Mouse (Mus musculus) ES-Bruce4 (cell line): ENCODE data around the gene Il17rc. TPM values are rescaled to one million over a fixed set of nuclear protein-coding genes. Genes with fewer than 3 reads are reported as not detected.

Experiments
- H3K27ac ChIP-seq: 2 replicates; pipeline ENCODE4 v1.5.1; 2012; ENCODE audit warnings: low read length, inconsistent platforms; ENCODE audit not compliant: insufficient read depth
- H3K27me3 ChIP-seq: 2 replicates; pipeline ENCODE4 v1.6.1; 2012; ENCODE audit warnings: mild to moderate bottlenecking, low read length, inconsistent platforms; ENCODE audit not compliant: control insufficient read depth, poor library complexity, insufficient read depth, severe bottlenecking
- H3K36me3 ChIP-seq: 2 replicates; pipeline ENCODE4 v1.6.1; 2012; ENCODE audit warnings: inconsistent platforms, mild to moderate bottlenecking, low read length, moderate library complexity; ENCODE audit not compliant: control insufficient read depth, poor library complexity, insufficient read depth, severe bottlenecking
- H3K4me1 ChIP-seq: one replicate; pipeline ENCODE4 v1.8.1; 2011; ENCODE audit warnings: low read length; ENCODE audit not compliant: control insufficient read depth, insufficient read depth
- H3K4me3 ChIP-seq: 2 replicates; pipeline ENCODE4 v1.5.1; 2011; ENCODE audit warnings: low read depth, mild to moderate bottlenecking, low read length
- H3K9ac ChIP-seq: 2 replicates; pipeline ENCODE4 v1.6.1; 2012; ENCODE audit warnings: low read depth, mild to moderate bottlenecking, inconsistent platforms; ENCODE audit not compliant: poor library complexity, severe bottlenecking
- H3K9me3 ChIP-seq: replicated peaks from 2 replicates; pipeline ENCODE4 v1.6.1; 2012; ENCODE audit warnings: mild to moderate bottlenecking, low read length, inconsistent platforms; ENCODE audit not compliant: control insufficient read depth, poor library complexity, insufficient read depth, severe bottlenecking
- CTCF ChIP-seq: IDR thresholded peaks from one replicate; pipeline ENCODE4 v1.8.1; 2011; ENCODE audit warnings: low read depth, low read length
- EP300 ChIP-seq: IDR thresholded peaks from 2 replicates; pipeline ENCODE4 v1.6.1; 2011; ENCODE audit warnings: low read depth, low read length; ENCODE audit not compliant: insufficient read depth
- POLR2A ChIP-seq: IDR thresholded peaks from one replicate; pipeline ENCODE4 v1.8.1; 2011; ENCODE audit warnings: low read length; ENCODE audit not compliant: insufficient read depth
- polyA plus RNA-seq: library from polyadenylated mRNA; stranded (reverse); fragments of >200 nt; gene quantifications from 2 replicates; pipeline ENCODE4 v1.2.4, GENCODE M21; 2011; ENCODE audit warnings: low read depth; ENCODE audit not compliant: missing spikeins, insufficient read depth, insufficient read length

Gene Il17rc
- polyA plus RNA-seq, result 3.3 TPM in 2 replicates

DNA sequence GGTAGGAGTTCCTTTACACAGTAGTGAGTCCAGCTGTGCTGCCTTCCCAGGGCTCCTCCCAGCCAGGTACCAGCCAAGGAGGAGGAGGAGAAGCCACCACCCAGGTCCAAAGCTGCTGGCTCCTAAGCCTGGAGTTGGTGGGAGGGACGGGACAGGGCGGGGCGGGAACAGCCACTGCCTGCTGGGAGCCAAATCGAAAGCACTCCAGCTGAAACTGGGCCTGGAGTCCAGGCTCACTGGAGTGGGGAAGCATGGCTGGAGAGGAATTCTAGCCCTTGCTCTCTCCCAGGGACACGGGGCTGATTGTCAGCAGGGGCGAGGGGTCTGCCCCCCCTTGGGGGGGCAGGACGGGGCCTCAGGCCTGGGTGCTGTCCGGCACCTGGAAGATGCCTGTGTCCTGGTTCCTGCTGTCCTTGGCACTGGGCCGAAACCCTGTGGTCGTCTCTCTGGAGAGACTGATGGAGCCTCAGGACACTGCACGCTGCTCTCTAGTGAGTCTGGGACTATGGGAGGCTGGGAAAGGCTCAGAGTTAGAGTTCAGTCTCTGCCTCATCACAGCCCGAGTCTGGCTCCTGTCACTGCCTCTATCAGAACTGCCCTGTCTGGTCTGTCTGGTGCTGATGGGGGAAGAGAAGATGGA lies at the start of gene Il17rc:
Gene Il17rc (plus strand): TSS at position 131 of the 640 bp plus-strand sequence.
- Histone ChIP-seq H3K9me3 (no peaks in the 10 kb centered on the region), H3K9ac (peak within 1 kb of the TSS; percentile 29; the same call in 1 of the 2 replicates), H3K27me3 (no peaks in the 10 kb centered on the region), H3K4me3 (peak within 1 kb of the TSS; percentile 27), H3K27ac (no peak within 1 kb of the TSS), H3K4me1 (no peaks in the 10 kb centered on the region), H3K36me3 (no peaks in the 10 kb centered on the region)
- TF ChIP-seq CTCF (no peak), POLR2A (peak; percentile 19), EP300 (no peak)

DNA sequence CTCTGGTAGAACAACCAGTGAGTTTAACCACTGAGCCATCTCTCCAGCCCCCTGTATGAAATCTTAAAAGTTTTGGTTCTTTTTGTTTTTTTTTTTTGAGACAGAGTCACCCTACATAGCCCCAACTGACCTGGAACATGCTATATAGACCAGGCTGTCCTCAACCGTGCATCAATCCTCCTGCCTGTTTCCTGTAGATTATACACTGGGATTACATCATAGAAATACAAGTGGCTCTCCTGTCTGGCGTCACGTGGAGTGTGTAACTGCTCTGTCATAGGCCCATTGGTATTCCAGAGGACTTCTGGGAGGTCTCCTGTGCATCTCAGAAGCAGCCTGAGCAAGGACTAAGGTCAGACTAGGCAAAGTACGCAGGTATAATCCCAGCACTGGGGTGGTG lies 48.2 kb upstream of the Il17rc start:
- Histone ChIP-seq H3K27me3 (no peaks in the 10 kb centered on the region), H3K27ac (no peak overlapping the region), H3K9ac (no peak overlapping the region), H3K36me3 (no peaks in the 10 kb centered on the region), H3K9me3 (no peaks in the 10 kb centered on the region), H3K4me1 (no peaks in the 10 kb centered on the region), H3K4me3 (no peak overlapping the region)
- no peak for TF ChIP-seq EP300
- no peak for TF ChIP-seq POLR2A
- no peak for TF ChIP-seq CTCF

DNA sequence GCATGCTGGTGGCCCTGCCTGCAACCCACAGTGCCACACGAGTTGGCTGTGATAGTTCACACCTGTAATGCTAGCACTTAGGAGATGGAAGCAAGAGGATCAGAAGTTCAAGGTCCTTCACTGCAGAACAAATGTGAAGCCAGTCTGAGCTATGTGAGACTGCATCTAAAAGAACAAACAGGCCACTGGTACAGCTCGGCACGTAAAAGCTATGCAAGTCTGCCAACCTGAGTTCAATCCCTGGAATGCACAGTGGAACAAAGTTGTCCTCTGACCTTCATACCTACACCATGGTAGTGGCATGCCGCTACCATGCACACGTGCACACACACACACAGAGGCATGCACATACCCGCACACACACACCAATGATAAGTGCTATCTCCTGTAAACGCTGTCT lies 47.0 kb upstream of the Il17rc start:
- Histone ChIP-seq H3K9ac (no peak overlapping the region), H3K4me1 (no peaks in the 10 kb centered on the region), H3K27me3 (no peaks in the 10 kb centered on the region), H3K36me3 (no peaks in the 10 kb centered on the region), H3K27ac (no peak overlapping the region), H3K4me3 (no peak overlapping the region), H3K9me3 (no peaks in the 10 kb centered on the region)
- TF ChIP-seq POLR2A (no peak), CTCF (no peak), EP300 (no peak)

DNA sequence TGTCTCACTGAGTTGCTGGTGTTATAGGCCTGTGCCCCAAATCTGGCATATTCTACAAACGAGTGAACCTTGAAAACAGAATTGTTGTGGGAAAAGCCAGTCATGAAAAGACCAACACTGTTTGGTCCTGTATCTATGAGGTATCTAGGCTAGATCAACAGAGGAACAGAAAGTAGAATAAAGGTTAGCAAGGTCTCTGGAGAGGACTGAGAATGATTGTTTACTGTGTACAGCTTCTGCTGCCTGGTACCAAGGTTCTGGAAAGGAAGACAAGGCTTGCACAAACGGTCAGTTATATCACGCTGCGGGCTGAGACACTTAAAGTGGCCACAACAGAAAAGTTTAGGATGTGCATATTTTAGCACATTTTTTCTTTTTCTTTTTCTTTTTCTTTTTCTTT lies 44.5 kb upstream of the Il17rc start:
- Histone ChIP-seq H3K27ac (no peak overlapping the region), H3K4me3 (no peak overlapping the region), H3K4me1 (no peaks in the 10 kb centered on the region), H3K36me3 (no peaks in the 10 kb centered on the region), H3K27me3 (no peaks in the 10 kb centered on the region), H3K9me3 (no peaks in the 10 kb centered on the region), H3K9ac (no peak overlapping the region)
- TF ChIP-seq EP300 (no peak), POLR2A (no peak), CTCF (no peak)

DNA sequence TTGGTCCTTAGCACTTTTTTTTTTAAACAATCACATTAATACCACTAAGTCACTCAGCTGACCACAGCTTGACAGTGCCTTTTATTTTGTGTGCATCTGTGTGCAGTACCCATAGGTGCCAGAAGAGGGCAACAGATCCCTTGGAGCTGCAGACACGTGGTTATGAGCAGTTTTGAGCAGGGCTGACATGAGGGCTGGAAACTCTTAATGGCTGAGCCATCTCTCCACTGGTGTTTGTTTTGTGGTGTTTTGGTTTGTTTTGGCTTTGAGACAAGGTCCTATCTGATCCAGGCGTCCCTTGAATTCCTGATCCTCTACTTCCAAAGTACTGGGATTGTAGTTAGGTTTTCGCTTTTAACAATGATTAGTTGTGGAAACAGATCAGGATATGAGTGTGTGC lies 43.8 kb upstream of the Il17rc start:
- no peak for TF ChIP-seq POLR2A
- TF ChIP-seq CTCF, result peak; percentile 66
- TF ChIP-seq EP300, result no peak
- Histone ChIP-seq H3K4me3 (no peak overlapping the region), H3K27me3 (no peaks in the 10 kb centered on the region), H3K4me1 (no peaks in the 10 kb centered on the region), H3K9ac (no peak overlapping the region), H3K36me3 (no peaks in the 10 kb centered on the region), H3K9me3 (no peaks in the 10 kb centered on the region), H3K27ac (no peak overlapping the region)

DNA sequence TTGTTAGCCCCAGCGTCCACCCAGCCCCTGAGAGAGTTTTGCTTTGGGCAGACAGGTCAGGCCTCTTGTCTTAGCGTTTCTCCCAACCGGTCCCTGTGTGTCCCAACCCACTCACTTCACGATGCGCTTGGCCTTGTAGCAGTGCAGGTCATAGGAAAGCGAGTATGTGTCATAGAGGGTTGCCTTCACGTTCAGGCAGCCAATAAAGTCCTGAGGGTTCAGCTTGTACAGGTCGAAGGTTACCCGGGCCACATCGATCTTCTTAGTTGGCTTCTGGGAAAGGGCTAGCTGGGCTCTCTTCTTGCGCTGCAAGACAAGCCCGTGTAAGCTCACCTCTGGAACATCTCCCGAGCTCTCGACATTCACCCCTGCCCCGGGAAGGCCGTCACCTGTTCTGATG lies 43.2 kb upstream of the Il17rc start:
- H3K36me3 ChIP-seq, result no peaks in the 10 kb centered on the region
- H3K9ac ChIP-seq, result no peak overlapping the region

More for the DNA sequence above, 43.2 kb upstream of the Il17rc start:
- Histone ChIP-seq H3K4me1 (no peaks in the 10 kb centered on the region), H3K4me3 (no peak overlapping the region), H3K9me3 (no peaks in the 10 kb centered on the region), H3K27ac (no peak overlapping the region), H3K27me3 (no peaks in the 10 kb centered on the region)
- TF ChIP-seq CTCF (no peak), EP300 (no peak), POLR2A (no peak)
